Mouse (Mus musculus): ENCODE data around the gene Thsd4. TPM values are rescaled to one million over a fixed set of nuclear protein-coding genes. Genes with fewer than 3 reads are reported as not detected.

The Thsd4 gene
- polyA plus RNA-seq, 1 experiment from 2014 or later, result 11.8 TPM

DNA sequence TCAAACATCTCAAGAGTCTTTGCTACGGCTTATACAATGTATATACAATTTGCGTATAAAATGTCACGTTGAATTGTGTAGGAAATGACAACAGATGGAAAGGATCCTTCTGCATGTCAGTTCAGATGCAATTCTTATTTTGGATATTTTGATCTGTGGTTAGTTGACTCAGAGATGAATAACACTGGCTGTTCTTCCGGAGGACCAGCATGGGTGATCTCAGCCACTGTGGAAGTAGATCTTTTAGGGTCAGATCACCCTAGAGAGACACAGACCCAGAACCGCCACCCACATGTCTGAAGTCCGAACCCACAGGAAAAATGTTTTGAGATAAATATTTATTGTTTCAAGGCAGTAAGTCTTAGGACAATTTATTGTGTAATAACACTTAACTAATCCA lies 198.4 kb downstream of the Thsd4 start:
- Histone ChIP-seq H3K4me2 (ENCODE audit: low read depth, severe bottlenecking) (no peak overlapping the region), H3K36me3 (ENCODE audit: control insufficient read depth, insufficient read depth, low read length) (no peaks in the 10 kb centered on the region), H3K9ac (ENCODE audit: low read length) (no peak overlapping the region), H3K4me1 (ENCODE audit: control insufficient read depth, insufficient read depth, low read length) (no peaks in the 10 kb centered on the region), H3K27ac (replicated peaks; ENCODE audit: low read depth, low read length) (no peak overlapping the region), H3K27me3 (ENCODE audit: control insufficient read depth, insufficient read depth, low read length) (no peaks in the 10 kb centered on the region), H3K4me3 (ENCODE audit: low read depth, low read length) (no peak overlapping the region), H3K9me3 (ENCODE audit: control insufficient read depth, low read length) (no peaks in the 10 kb centered on the region)
- ATAC-seq (ENCODE audit: insufficient number of reproducible peaks, low FRiP score, low TSS enrichment, low read depth) (no peak), DNase-seq (ENCODE audit: low spot score) (no peak)
- WGBS, result 93% methylated on average over 6 of the region's 6 CpGs

DNA sequence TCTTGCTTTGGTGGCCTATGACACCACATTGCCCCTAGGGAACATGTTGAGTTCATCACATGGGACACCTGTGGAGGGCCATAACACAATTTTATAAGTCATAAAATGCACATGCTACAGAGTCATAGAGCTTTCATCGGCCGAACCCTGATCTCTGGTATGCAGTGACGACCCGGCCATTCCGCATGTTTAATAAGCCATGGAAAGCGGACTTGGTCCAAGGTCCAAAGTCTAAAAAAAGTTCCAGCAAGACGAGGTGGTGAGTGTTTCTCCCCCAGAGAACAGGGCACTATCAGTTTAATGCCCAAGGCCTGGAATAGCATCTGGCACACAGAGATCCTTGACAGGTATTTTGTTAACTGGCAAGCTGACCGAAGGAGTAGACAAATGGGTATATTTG lies 204.6 kb downstream of the Thsd4 start:
- no peak overlapping the region for H3K4me2 ChIP-seq (ENCODE audit: low read depth, severe bottlenecking)
- peaks cover 6% of the 10 kb centered on the region; the same call in 1 of the 2 replicates for H3K4me1 ChIP-seq (ENCODE audit: control insufficient read depth, insufficient read depth, low read length)
- H3K4me3 ChIP-seq (ENCODE audit: low read depth, low read length), result no peak overlapping the region
- WGBS, result 95% methylated on average over 8 of the region's 8 CpGs
- no peak for ATAC-seq (ENCODE audit: insufficient number of reproducible peaks, low FRiP score, low TSS enrichment, low read depth)
- no peak for DNase-seq (ENCODE audit: low spot score)
- H3K9ac ChIP-seq (ENCODE audit: low read length), result no peak overlapping the region
- no peaks in the 10 kb centered on the region for H3K27me3 ChIP-seq (ENCODE audit: control insufficient read depth, insufficient read depth, low read length)
- H3K27ac ChIP-seq (replicated peaks; ENCODE audit: low read depth, low read length), result no peak overlapping the region
- no peaks in the 10 kb centered on the region for H3K9me3 ChIP-seq (ENCODE audit: control insufficient read depth, low read length)
- no peaks in the 10 kb centered on the region for H3K36me3 ChIP-seq (ENCODE audit: control insufficient read depth, insufficient read depth, low read length)

GRCm38 (mm10) chr9:60316510-60316909 lies 205.3 kb downstream of the Thsd4 start:
- no peaks in the 10 kb centered on the region for H3K27me3 ChIP-seq (ENCODE audit: control insufficient read depth, insufficient read depth, low read length)
- peaks cover 11% of the 10 kb centered on the region; the same call in 1 of the 2 replicates for H3K4me1 ChIP-seq (ENCODE audit: control insufficient read depth, insufficient read depth, low read length)

DNA sequence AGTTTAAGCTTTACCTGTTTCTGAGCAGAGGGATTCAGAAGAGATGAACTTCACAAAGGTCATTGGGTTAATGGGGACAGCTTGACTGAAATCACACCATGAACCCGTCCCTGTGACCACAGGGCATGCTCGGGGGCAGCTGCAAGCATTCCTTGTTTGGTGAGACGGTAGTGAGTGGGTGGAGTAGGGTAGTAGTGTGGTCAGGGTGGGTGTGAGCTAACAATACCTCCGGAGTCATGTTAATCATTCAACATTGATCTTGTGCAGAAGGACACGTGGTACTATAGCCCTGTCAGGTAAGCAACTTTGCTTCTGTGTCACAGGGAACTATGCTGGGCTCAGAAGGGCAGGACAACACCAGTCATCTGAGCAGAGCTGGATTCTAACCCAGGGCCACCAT lies 206.3 kb downstream of the Thsd4 start:
- ATAC-seq (ENCODE audit: insufficient number of reproducible peaks, low FRiP score, low TSS enrichment, low read depth) (no peak), DNase-seq (ENCODE audit: low spot score) (no peak)
- H3K9ac ChIP-seq (ENCODE audit: low read length), result no peak overlapping the region
- no peak overlapping the region for H3K4me2 ChIP-seq (ENCODE audit: low read depth, severe bottlenecking)
- no peaks in the 10 kb centered on the region for H3K9me3 ChIP-seq (ENCODE audit: control insufficient read depth, low read length)
- no peak overlapping the region for H3K27ac ChIP-seq (replicated peaks; ENCODE audit: low read depth, low read length)
- H3K27me3 ChIP-seq (ENCODE audit: control insufficient read depth, insufficient read depth, low read length), result no peaks in the 10 kb centered on the region
- H3K4me3 ChIP-seq (ENCODE audit: low read depth, low read length), result no peak overlapping the region
- 59% methylated on average over 5 of the region's 5 CpGs for WGBS
- no peaks in the 10 kb centered on the region for H3K36me3 ChIP-seq (ENCODE audit: control insufficient read depth, insufficient read depth, low read length)
- peaks cover 15% of the 10 kb centered on the region; the same call in 1 of the 2 replicates for H3K4me1 ChIP-seq (ENCODE audit: control insufficient read depth, insufficient read depth, low read length)

More at GRCm38 (mm10) chr9:60316510-60316909, 205.3 kb downstream of the Thsd4 start:
- WGBS, result 90% methylated on average over 5 of the region's 5 CpGs
- Histone ChIP-seq H3K4me2 (ENCODE audit: low read depth, severe bottlenecking) (no peak overlapping the region), H3K9ac (ENCODE audit: low read length) (no peak overlapping the region), H3K36me3 (ENCODE audit: control insufficient read depth, insufficient read depth, low read length) (no peaks in the 10 kb centered on the region), H3K27ac (replicated peaks; ENCODE audit: low read depth, low read length) (no peak overlapping the region), H3K9me3 (ENCODE audit: control insufficient read depth, low read length) (no peaks in the 10 kb centered on the region), H3K4me3 (ENCODE audit: low read depth, low read length) (no peak overlapping the region)
- no peak for ATAC-seq (ENCODE audit: insufficient number of reproducible peaks, low FRiP score, low TSS enrichment, low read depth)
- DNase-seq (ENCODE audit: low spot score), result no peak

- Histone ChIP-seq H3K36me3 (ENCODE audit: control insufficient read depth, insufficient read depth, low read length) (no peaks in the 10 kb centered on the region), H3K27me3 (ENCODE audit: control insufficient read depth, insufficient read depth, low read length) (no peaks in the 10 kb centered on the region), H3K4me1 (ENCODE audit: control insufficient read depth, insufficient read depth, low read length) (peaks cover 21% of the 10 kb centered on the region), H3K9me3 (ENCODE audit: control insufficient read depth, low read length) (no peaks in the 10 kb centered on the region), H3K27ac (replicated peaks; ENCODE audit: low read depth, low read length) (no peak overlapping the region), H3K4me2 (ENCODE audit: low read depth, severe bottlenecking) (no peak overlapping the region), H3K4me3 (ENCODE audit: low read depth, low read length) (no peak overlapping the region), H3K9ac (ENCODE audit: low read length) (no peak overlapping the region)
- 74% methylated on average over 6 of the region's 6 CpGs for WGBS
- DNase-seq (ENCODE audit: low spot score), result no peak
- no peak for ATAC-seq (ENCODE audit: insufficient number of reproducible peaks, low FRiP score, low TSS enrichment, low read depth)
Observed at GRCm38 (mm10) chr9:60313661-60314060, 208.2 kb downstream of the Thsd4 start.

GRCm38 (mm10) chr9:60312670-60313069 lies 209.2 kb downstream of the Thsd4 start:
- no peak for DNase-seq (ENCODE audit: low spot score)
- H3K9ac ChIP-seq (ENCODE audit: low read length), result no peak overlapping the region
- H3K36me3 ChIP-seq (ENCODE audit: control insufficient read depth, insufficient read depth, low read length), result no peaks in the 10 kb centered on the region
- no peak overlapping the region for H3K4me3 ChIP-seq (ENCODE audit: low read depth, low read length)
- WGBS, result 75% methylated on average over 7 of the region's 7 CpGs
- H3K4me1 ChIP-seq (ENCODE audit: control insufficient read depth, insufficient read depth, low read length), result peaks cover 26% of the 10 kb centered on the region
- H3K27me3 ChIP-seq (ENCODE audit: control insufficient read depth, insufficient read depth, low read length), result no peaks in the 10 kb centered on the region
- ATAC-seq (ENCODE audit: insufficient number of reproducible peaks, low FRiP score, low TSS enrichment, low read depth), result no peak
- no peak overlapping the region for H3K4me2 ChIP-seq (ENCODE audit: low read depth, severe bottlenecking)
- no peak overlapping the region for H3K27ac ChIP-seq (replicated peaks; ENCODE audit: low read depth, low read length)
- no peaks in the 10 kb centered on the region for H3K9me3 ChIP-seq (ENCODE audit: control insufficient read depth, low read length)

- H3K4me3 ChIP-seq (ENCODE audit: low read depth, low read length), result no peak overlapping the region
- no peak overlapping the region for H3K27ac ChIP-seq (replicated peaks; ENCODE audit: low read depth, low read length)
- H3K4me1 ChIP-seq (ENCODE audit: control insufficient read depth, insufficient read depth, low read length), result peaks cover 26% of the 10 kb centered on the region
- WGBS, result 65% methylated on average over 10 of the region's 10 CpGs
- no peaks in the 10 kb centered on the region for H3K27me3 ChIP-seq (ENCODE audit: control insufficient read depth, insufficient read depth, low read length)
- H3K9ac ChIP-seq (ENCODE audit: low read length), result no peak overlapping the region
- DNase-seq (ENCODE audit: low spot score) (peak; percentile 28), ATAC-seq (ENCODE audit: insufficient number of reproducible peaks, low FRiP score, low TSS enrichment, low read depth) (no peak)
- H3K4me2 ChIP-seq (ENCODE audit: low read depth, severe bottlenecking), result no peak overlapping the region
- no peaks in the 10 kb centered on the region for H3K9me3 ChIP-seq (ENCODE audit: control insufficient read depth, low read length)
- no peaks in the 10 kb centered on the region for H3K36me3 ChIP-seq (ENCODE audit: control insufficient read depth, insufficient read depth, low read length)
Observed at GRCm38 (mm10) chr9:60311594-60312128, 210.2 kb downstream of the Thsd4 start.

DNA sequence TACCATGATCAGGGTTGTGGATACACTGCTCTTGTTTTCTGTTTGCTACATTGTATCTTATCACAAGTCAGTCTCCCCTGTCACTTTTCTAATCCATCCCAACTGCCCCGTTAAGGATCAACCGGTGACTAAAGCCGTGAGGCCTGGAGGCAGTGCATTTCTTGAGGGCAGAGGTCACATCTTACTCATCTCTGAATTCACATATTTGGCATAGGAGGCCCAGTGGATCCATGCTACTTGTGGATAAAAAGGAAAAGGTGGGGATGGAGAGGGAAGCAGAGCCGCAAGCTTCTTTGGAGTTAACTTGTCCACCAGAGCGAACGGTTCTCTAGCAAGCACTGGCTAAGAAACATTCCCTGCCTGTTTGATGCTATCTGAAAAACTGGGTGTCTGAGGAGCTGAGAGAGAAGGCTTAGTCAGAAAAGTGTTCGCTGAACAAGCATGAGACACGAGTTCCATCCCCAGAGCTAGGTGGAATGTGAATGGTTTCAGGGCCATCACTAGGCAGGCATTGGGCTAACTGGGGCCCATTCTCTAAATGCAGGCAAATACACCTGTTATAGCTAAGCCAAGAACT lies 211.0 kb downstream of the Thsd4 start:
- no peaks in the 10 kb centered on the region for H3K36me3 ChIP-seq (ENCODE audit: control insufficient read depth, insufficient read depth, low read length)
- no peaks in the 10 kb centered on the region for H3K27me3 ChIP-seq (ENCODE audit: control insufficient read depth, insufficient read depth, low read length)
- no peaks in the 10 kb centered on the region for H3K9me3 ChIP-seq (ENCODE audit: control insufficient read depth, low read length)
- no peak overlapping the region for H3K4me3 ChIP-seq (ENCODE audit: low read depth, low read length)
- no peak for ATAC-seq (ENCODE audit: insufficient number of reproducible peaks, low FRiP score, low TSS enrichment, low read depth)
- DNase-seq (ENCODE audit: low spot score), result no peak
- WGBS, result 72% methylated on average over 8 of the region's 8 CpGs
- H3K27ac ChIP-seq (replicated peaks; ENCODE audit: low read depth, low read length), result no peak overlapping the region
- H3K4me1 ChIP-seq (ENCODE audit: control insufficient read depth, insufficient read depth, low read length), result peaks cover 26% of the 10 kb centered on the region
- H3K4me2 ChIP-seq (ENCODE audit: low read depth, severe bottlenecking), result no peak overlapping the region
- no peak overlapping the region for H3K9ac ChIP-seq (ENCODE audit: low read length)
